Comparison of ENCODE assay signal across 24 mouse cellular contexts in the genomic region with DNA sequence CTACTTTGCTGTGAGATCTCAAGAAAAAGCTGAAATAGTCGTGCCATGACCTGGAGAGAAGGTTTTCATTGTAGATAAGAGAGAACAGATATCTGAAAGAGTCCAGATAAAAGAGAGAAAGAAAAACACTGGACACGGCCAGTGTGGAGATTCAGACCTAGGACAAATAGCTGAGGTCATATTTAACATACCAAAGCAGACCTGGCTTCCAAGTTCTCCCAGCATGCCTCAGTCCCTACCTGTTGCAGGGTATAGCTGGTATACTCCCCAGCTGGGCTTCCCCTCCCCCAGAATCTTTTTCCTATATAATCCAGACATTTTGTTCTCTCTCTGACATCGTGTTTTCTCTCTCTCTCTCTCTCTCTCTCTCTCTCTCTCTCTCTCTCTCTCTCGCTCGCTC. TPM values are rescaled to one million over a fixed set of nuclear protein-coding genes. Genes with fewer than 3 reads are reported as not detected.
DNase-seq lines count a peak whose midpoint lies in the region; ATAC-seq and TF ChIP-seq lines count a peak whose summit lies in the region.
"Had no signal": no experiment of that assay in that cellular context is flagged by ENCODE, and none has a peak within 500 bp of the region (broad histone marks: within the 10 kb centered on the region; RNA-seq: fewer than 3 reads in every experiment).

No protein-coding gene starts in this region.

- no peak overlapping the region for H3K4me3 ChIP-seq in heart, embryonic 13.5 days
- H3K4me3 ChIP-seq in lung, embryonic 14.5 days (ENCODE audit: low read depth, low read length), result no peak overlapping the region
- H3K4me3 ChIP-seq in lung, adult 2 months (replicated peaks; ENCODE audit: extremely low read depth, low read depth, low read length), result no peak overlapping the region
- no peak overlapping the region; the same call in 1 of the 2 replicates for H3K4me3 ChIP-seq in G1E (ENCODE audit: low read depth, low read length)
- no peak overlapping the region for H3K4me3 ChIP-seq in MEL (ENCODE audit: control insufficient read depth in 1 of 2, insufficient read depth in 1 of 2, low read depth in 2 of 2, low read length in 2 of 2)
- H3K4me3 ChIP-seq: erythroblast, embryonic 14.5 days; hindbrain, embryonic 13.5 days; liver, embryonic 15.5 days had no signal

- no peak for TF ChIP-seq RAD21 in MEL (IDR thresholded peaks at IDR 0.05; ENCODE audit: low read depth, low read length)

- WGBS in heart, embryonic 13.5 days, result 11% methylated on average over 5 of the region's 5 CpGs
- 6% methylated on average over 5 of the region's 5 CpGs for WGBS in lung, embryonic 14.5 days
- 36% methylated on average over 5 of the region's 5 CpGs for WGBS in lung, adult 2 months

- ATAC-seq in heart, embryonic 13.5 days (ENCODE audit: extremely low read depth, insufficient number of reproducible peaks, low FRiP score, low TSS enrichment), result no peak
- peak; percentile 63; the same call in 1 of the 2 replicates for ATAC-seq in lung, embryonic 14.5 days (ENCODE audit: insufficient read depth)
- ATAC-seq in G1E (ENCODE audit: extremely low read depth, insufficient number of reproducible peaks, low FRiP score, poor library complexity, severe bottlenecking), result 0 out of 2 replicates have a peak, but pooled peaks have one; percentile 22
- ATAC-seq: forebrain, postnatal 0 days; intestine, embryonic 16.5 days had no signal

- H3K9me3 ChIP-seq in heart, embryonic 13.5 days, result no peaks in the 10 kb centered on the region
- no peaks in the 10 kb centered on the region for H3K9me3 ChIP-seq in lung, embryonic 14.5 days (ENCODE audit: low read depth, low read length)
- H3K9me3 ChIP-seq in G1E (replicated peaks) (no peaks in the 10 kb centered on the region), MEL (replicated peaks; ENCODE audit: insufficient read depth, low read length) (no peaks in the 10 kb centered on the region)
- H3K9me3 ChIP-seq: hindbrain, embryonic 13.5 days; liver, embryonic 15.5 days had no signal

- no peak for DNase-seq in heart, postnatal 10 days
- DNase-seq in lung, embryonic 14.5 days, result peak; percentile 21
- DNase-seq in lung, adult 2 months, result no peak
- DNase-seq in G1E (ENCODE audit: low spot score) (no peak), MEL (ENCODE audit: low read depth, low spot score) (no peak)
- DNase-seq: adrenal gland, adult 8-10 months; B cell, adult 2 months; cerebellum, adult 2 months; cerebellum, postnatal 14 days; forebrain, postnatal 0 days; heart, postnatal 14 days; kidney, adult 8-10 months; kidney, postnatal 4 days; layer of hippocampus, postnatal 36 days; left cerebral cortex, postnatal 4 days; liver; midbrain, embryonic 14.5 days had no signal

- peaks cover 32% of the 10 kb centered on the region for H3K4me1 ChIP-seq in heart, embryonic 13.5 days
- H3K4me1 ChIP-seq in lung, embryonic 14.5 days (ENCODE audit: insufficient read depth), result peaks cover 5% of the 10 kb centered on the region; the same call in 1 of the 2 replicates
- no peaks in the 10 kb centered on the region for H3K4me1 ChIP-seq in lung, adult 2 months (ENCODE audit: control insufficient read depth, insufficient read depth, low read length)
- peaks cover 45% of the 10 kb centered on the region for H3K4me1 ChIP-seq in G1E (ENCODE audit: insufficient read depth, low read depth, low read length)
- peaks cover 7 to 39% of the 10 kb centered on the region in 2 experiments for H3K4me1 ChIP-seq in MEL (ENCODE audit: control insufficient read depth in 1 of 2, insufficient read depth in 2 of 2, low read length in 2 of 2)

- 0 out of 4 replicates have a peak, but pooled peaks of 1 of the 2 experiments have one; percentile 8 for TF ChIP-seq EP300 in MEL (IDR thresholded peaks at IDR 0.05; ENCODE audit: low read depth in 1 of 2, low read length in 2 of 2)

- H3K9ac ChIP-seq in heart, embryonic 13.5 days, result no peak overlapping the region
- H3K9ac ChIP-seq in lung, embryonic 14.5 days, result no peak overlapping the region
- no peak overlapping the region for H3K9ac ChIP-seq in MEL (ENCODE audit: control insufficient read depth, low read depth, low read length, poor library complexity, severe bottlenecking)
- H3K9ac ChIP-seq: forebrain, postnatal 0 days; hindbrain, embryonic 13.5 days; liver, embryonic 15.5 days had no signal

- no peak for TF ChIP-seq POLR2A in lung, adult 2 months (IDR thresholded peaks at IDR 0.05; ENCODE audit: borderline replicate concordance, extremely low read depth, low read depth, low read length)
- TF ChIP-seq POLR2A in MEL (IDR thresholded peaks at IDR 0.05; ENCODE audit: control insufficient read depth in 1 of 2, insufficient read depth in 1 of 2, low read depth in 1 of 2, low read length in 2 of 2, poor library complexity in 1 of 2), result no peak

- peaks cover 10% of the 10 kb centered on the region; the same call in 1 of the 2 replicates for H3K27me3 ChIP-seq in heart, embryonic 13.5 days (replicated peaks)
- no peaks in the 10 kb centered on the region for H3K27me3 ChIP-seq in lung, embryonic 14.5 days (ENCODE audit: insufficient read depth, low read length)
- peaks cover 18% of the 10 kb centered on the region for H3K27me3 ChIP-seq in G1E (ENCODE audit: insufficient read depth, low read length)
- no peaks in the 10 kb centered on the region for H3K27me3 ChIP-seq in MEL (ENCODE audit: control insufficient read depth in 1 of 2, insufficient read depth in 2 of 2, low read length in 2 of 2)
- H3K27me3 ChIP-seq: hindbrain, embryonic 13.5 days had no signal

- TF ChIP-seq CTCF in lung, embryonic 14.5 days (IDR thresholded peaks at IDR 0.05; ENCODE audit: low read depth), result no peak
- TF ChIP-seq CTCF in lung, adult 2 months (IDR thresholded peaks at IDR 0.05; ENCODE audit: insufficient read depth, low read length), result no peak
- TF ChIP-seq CTCF in G1E (IDR thresholded peaks at IDR 0.05; ENCODE audit: low read depth, low read length) (no peak), MEL (IDR thresholded peaks at IDR 0.05 in 2 of 3, conservative IDR thresholded peaks at IDR 0.05 in 1 of 3; ENCODE audit: control insufficient read depth in 1 of 3, insufficient read depth in 1 of 3, low read depth in 2 of 3, low read length in 3 of 3, poor library complexity in 1 of 3, severe bottlenecking in 1 of 3) (no peak)

- no peak overlapping the region for H3K27ac ChIP-seq in heart, embryonic 13.5 days (replicated peaks)
- H3K27ac ChIP-seq in lung, embryonic 14.5 days (ENCODE audit: low read depth), result 0 out of 2 replicates have a peak overlapping the region, but pooled peaks have one; percentile 0
- no peak overlapping the region for H3K27ac ChIP-seq in MEL (ENCODE audit: control insufficient read depth, low read depth, low read length)
- H3K27ac ChIP-seq: hindbrain, embryonic 13.5 days; kidney, postnatal 0 days; liver, embryonic 15.5 days; macrophage had no signal

- H3K79me2 ChIP-seq in MEL (ENCODE audit: control insufficient read depth, insufficient read depth, low read length, poor library complexity), result no peaks in the 10 kb centered on the region

- intact Hi-C loops in heart, postnatal 10 days (cut with DNase I), result no loop called here

- peak overlapping the region; percentile 36 for H3K4me2 ChIP-seq in heart, embryonic 13.5 days
- H3K4me2 ChIP-seq in lung, embryonic 14.5 days, result no peak overlapping the region
- H3K4me2 ChIP-seq: hindbrain, embryonic 13.5 days; liver, embryonic 15.5 days had no signal

- no peaks in the 10 kb centered on the region for H3K36me3 ChIP-seq in heart, embryonic 13.5 days
- no peaks in the 10 kb centered on the region for H3K36me3 ChIP-seq in lung, embryonic 14.5 days (ENCODE audit: insufficient read depth)
- H3K36me3 ChIP-seq in G1E (replicated peaks) (no peaks in the 10 kb centered on the region), MEL (ENCODE audit: control insufficient read depth in 1 of 2, insufficient read depth in 2 of 2, low read length in 2 of 2) (peaks cover 0 to 19% of the 10 kb centered on the region in 2 experiments; a peak in 2 of 4 replicates)
- H3K36me3 ChIP-seq: hindbrain, embryonic 13.5 days; liver, embryonic 15.5 days had no signal

TF ChIP-seq in MEL, 35 proteins besides CTCF, POLR2A, EP300 and RAD21:
- TF ChIP-seq GATA1 (IDR thresholded peaks at IDR 0.05; ENCODE audit: low read depth, low read length), result peak; percentile 43; the same call in 1 of the 2 replicates
- no peak for TF ChIP-seq ZKSCAN1 (IDR thresholded peaks at IDR 0.05; ENCODE audit: low read depth, low read length)
- no peak for TF ChIP-seq JUND (IDR thresholded peaks at IDR 0.05; ENCODE audit: low read depth, low read length)
TF ChIP-seq in MEL: peak in this region for 1.

RNA-seq across cellular contexts. Expression of gene Lrrfip2, which starts 29.4 kb away (rescaled TPM):
- 53.0 and 56.4 TPM in 2 replicates for polyA plus RNA-seq in heart, embryonic 13.5 days (2015; fragmentation: Nextera tagmentation; extraction: Ambion mirVana)
- total RNA-seq in heart, postnatal 10 days (2021), result 100 to 1,000 TPM; 105 to 108 TPM
- polyA plus RNA-seq in lung, embryonic 14.5 days (2014; fragmentation: Nextera tagmentation; extraction: Ambion mirVana), result 39.6 and 40.4 TPM in 2 replicates
- 19.8 and 22.3 TPM in 2 replicates for polyA plus RNA-seq in lung, adult 2 months (2012; rRNA removed)
- total RNA-seq in G1E (2014; fragmentation: Nextera tagmentation) (33.6 and 38.4 TPM in 2 replicates), G1E (2017) (28.4 and 30.4 TPM in 2 replicates), MEL (2012; rRNA removed) (26.0 and 28.4 TPM in 2 replicates)
- polyA plus RNA-seq in G1E (2012) (11.7 and 14.3 TPM in 2 replicates), MEL (2012; ENCODE audit: insufficient read depth in 1 of 2, insufficient read length in 2 of 2, low read depth in 1 of 2, low replicate concordance in 2 of 2, missing spikeins in 1 of 2) (10 to 100 TPM in 1 of 2 experiments, not detected in 1; 42.7 TPM)

RNA-seq across cellular contexts. Expression of gene Ccrl2, which starts 30.6 kb away (rescaled TPM):
- polyA plus RNA-seq in heart, embryonic 13.5 days (2015; fragmentation: Nextera tagmentation; extraction: Ambion mirVana), result 2.5 and 2.8 TPM in 2 replicates
- total RNA-seq in heart, postnatal 10 days (2021), result 1 to 10 TPM; 6.4 to 7.4 TPM
- 2.1 and 2.9 TPM in 2 replicates for polyA plus RNA-seq in lung, embryonic 14.5 days (2014; fragmentation: Nextera tagmentation; extraction: Ambion mirVana)
- 43.9 and 51.2 TPM in 2 replicates for polyA plus RNA-seq in lung, adult 2 months (2012; rRNA removed)
- total RNA-seq in G1E (2014; fragmentation: Nextera tagmentation), result 32.2 and 44.7 TPM in 2 replicates
- 20.9 and 21.0 TPM in 2 replicates for total RNA-seq in G1E (2017)
- 0.18 and 0.78 TPM in 2 replicates for polyA plus RNA-seq in G1E (2012)
- total RNA-seq in MEL (2012; rRNA removed), result 0.19 and 0.23 TPM in 2 replicates
- polyA plus RNA-seq in MEL (2012; ENCODE audit: insufficient read depth in 1 of 2, insufficient read length in 2 of 2, low read depth in 1 of 2, low replicate concordance in 2 of 2, missing spikeins in 1 of 2), result under 1 TPM in 1 of 2 experiments, not detected in 1; 0.75 TPM

Comparison
In these comparisons a context has a peak if more than half of its experiments do, and no peak if none do; other contexts are left out.
1. RNA of gene Ccrl2, which starts 30.6 kb away (polyA plus RNA-seq): 43.9 to 51.2 TPM in lung, adult 2 months; 2.5 to 2.8 TPM in heart, embryonic 13.5 days, 2.1 to 2.9 TPM in lung, embryonic 14.5 days, 0.18 to 0.78 TPM in G1E and 0.75 TPM in MEL; every median in the first group is over 10 times any median in the second.